Mouse (Mus musculus) CD4-positive naive resting alpha-beta T cell, adult 76 days (primary cell): Measurements from ENCODE around the gene Inpp5a. TPM values are rescaled to one million over a fixed set of nuclear protein-coding genes. Genes with fewer than 3 reads are reported as not detected.

Experiments used
- total RNA-seq: library from RNA; stranded (reverse); gene quantifications from one replicate; pipeline ENCODE4 v1.2.4, GENCODE M21; 2023

The Inpp5a gene
- 34.9 TPM for total RNA-seq

GRCm38 (mm10) chr7:139388670-139389212 is at the start of gene Inpp5a:
Gene Inpp5a, plus strand, starts transcription at chr7:139389109.

GRCm38 (mm10) chr7:139582595-139582994 is 193.7 kb downstream of the Inpp5a start, which contains the start of gene Nkx6-2:
Gene Nkx6-2, minus strand, starts transcription at chr7:139582797.

Other genes starting within 250 kb of the Inpp5a start
- 3.8 TPM for gene Lrrc27, start 176.1 kb upstream of the Inpp5a start, total RNA-seq
- gene Stk32c, start 175.8 kb upstream of the Inpp5a start, total RNA-seq, result 0.41 TPM
- 3.1 TPM for gene Pwwp2b, start 140.6 kb upstream of the Inpp5a start, total RNA-seq
- gene Nkx6-2, start 193.7 kb downstream of the Inpp5a start, total RNA-seq, result not detected